Mouse (Mus musculus) heart, embryonic 12.5 days (tissue): Measurements from ENCODE around the gene Tm9sf2. TPM values are rescaled to one million over a fixed set of nuclear protein-coding genes. Genes with fewer than 3 reads are reported as not detected.

ENCODE experiments used
- ATAC-seq: fragments of 200-750 bp; cut with Nextera tagmentation; 2 replicates; pipeline ENCODE4 v1.8.0; 2017; ENCODE audit warnings: moderate TSS enrichment, moderate library complexity; ENCODE audit not compliant: insufficient number of reproducible peaks, low FRiP score
- H3K27ac ChIP-seq: fragments of 300-500 bp; sonication (generic); 2 replicates; pipeline ENCODE4 v1.5.1; 2016; ENCODE audit warnings: mild to moderate bottlenecking, moderate library complexity; ENCODE audit not compliant: poor library complexity, severe bottlenecking
- H3K27me3 ChIP-seq: fragments of 300-500 bp; sonication (generic); replicated peaks from 2 replicates; pipeline ENCODE4 v1.6.1; 2016; ENCODE audit warnings: mild to moderate bottlenecking, moderate library complexity
- H3K36me3 ChIP-seq: fragments of 300-500 bp; sonication (generic); 2 replicates; pipeline ENCODE4 v1.6.1; 2016; ENCODE audit warnings: mild to moderate bottlenecking, moderate library complexity
- H3K4me1 ChIP-seq: fragments of 300-500 bp; sonication (generic); replicated peaks from 2 replicates; pipeline ENCODE4 v1.6.1; 2016; ENCODE audit warnings: mild to moderate bottlenecking
- H3K4me2 ChIP-seq: fragments of 300-500 bp; sonication (generic); 2 replicates; pipeline ENCODE4 v1.6.1; 2016; ENCODE audit warnings: mild to moderate bottlenecking, moderate library complexity
- H3K4me3 ChIP-seq: fragments of 300-500 bp; sonication (generic); 2 replicates; pipeline ENCODE4 v1.5.1; 2016; ENCODE audit warnings: mild to moderate bottlenecking
- H3K9ac ChIP-seq: fragments of 300-500 bp; sonication (generic); 2 replicates; pipeline ENCODE4 v1.6.1; 2016; ENCODE audit warnings: mild to moderate bottlenecking, moderate library complexity
- H3K9me3 ChIP-seq: fragments of 300-500 bp; sonication (generic); replicated peaks from 2 replicates; pipeline ENCODE4 v1.6.1; 2016; ENCODE audit warnings: mild to moderate bottlenecking, moderate library complexity
- WGBS: fragments of 180-500 bp; shearing (Covaris S2); methylation state at CpG from one replicate; pipeline ENCODE4 v1.1.7; 2016; 5-methylcytosine and 5-hydroxymethylcytosine counted together
- polyA plus RNA-seq: library from polyadenylated mRNA; unstranded; fragments of >200 nt; fragmentation: Nextera tagmentation; extraction: Ambion mirVana; gene quantifications from 2 replicates; pipeline ENCODE4 v1.2.1, GENCODE M21; 2016

Gene Tm9sf2
- polyA plus RNA-seq, 1 experiment from 2014 or later: 144 TPM

DNA sequence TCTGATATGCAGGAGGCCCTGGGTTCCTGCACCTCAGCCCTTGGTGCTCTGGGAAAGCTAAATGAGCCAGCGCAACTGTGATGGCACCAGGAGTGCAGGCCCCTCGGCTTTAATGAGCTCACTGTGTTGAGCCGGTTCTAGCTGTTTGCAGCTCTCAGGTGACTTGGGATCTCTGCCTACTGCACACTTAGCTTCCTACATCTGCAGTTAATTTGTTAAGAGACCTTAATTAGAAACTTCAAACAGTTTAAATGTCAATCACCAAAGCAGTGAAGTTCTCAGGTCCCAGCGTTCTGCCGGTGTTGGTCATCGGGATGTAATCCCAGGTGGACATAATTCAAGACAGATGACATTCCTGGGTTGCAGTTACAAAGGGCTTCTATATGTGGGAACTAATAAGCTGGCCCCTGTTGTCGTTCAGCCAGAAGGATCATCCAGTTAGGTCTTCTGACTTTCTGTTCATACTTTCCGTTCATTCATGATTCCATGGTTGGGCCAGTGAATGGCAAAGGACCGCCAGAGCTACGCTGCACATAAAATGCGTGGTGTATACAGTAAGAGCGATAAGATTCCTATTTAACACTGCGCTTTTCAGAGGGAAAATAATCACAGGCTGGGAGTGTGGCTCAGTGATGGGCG is 93.5 kb downstream of the Tm9sf2 start:
- H3K36me3 ChIP-seq: no peaks in the 10 kb centered on the region
- no peak overlapping the region for H3K27ac ChIP-seq
- ATAC-seq: no peak
- no peaks in the 10 kb centered on the region for H3K4me1 ChIP-seq
- H3K27me3 ChIP-seq: no peaks in the 10 kb centered on the region
- no peak overlapping the region for H3K4me2 ChIP-seq
- no peak overlapping the region for H3K9ac ChIP-seq
- peaks cover 11% of the 10 kb centered on the region for H3K9me3 ChIP-seq
- no peak overlapping the region for H3K4me3 ChIP-seq
- WGBS: 77% methylated on average over 14 of the region's 14 CpGs

DNA sequence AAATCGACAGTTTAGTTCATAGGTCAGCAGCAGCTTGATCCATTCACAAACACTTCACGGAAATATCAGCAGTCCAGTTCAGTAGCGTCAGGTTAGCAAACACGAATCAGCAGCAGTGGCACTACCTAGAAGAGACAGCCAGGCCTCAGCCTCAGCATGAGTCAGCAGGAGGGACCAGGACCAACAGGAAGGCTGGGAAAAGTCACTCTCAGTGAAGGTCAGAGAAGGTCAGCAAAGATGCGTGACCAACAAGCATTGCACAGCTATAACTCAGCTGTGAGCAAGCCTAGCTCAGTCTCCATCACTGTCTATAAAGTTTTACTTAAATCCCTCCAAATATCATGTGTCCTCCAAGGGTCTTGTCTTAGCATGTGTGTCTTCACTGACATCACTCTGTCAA is 102.3 kb downstream of the Tm9sf2 start:
- H3K36me3 ChIP-seq: no peaks in the 10 kb centered on the region
- H3K4me2 ChIP-seq: no peak overlapping the region
- 0 out of 2 replicates have a peak, but pooled peaks cover 5% of the 10 kb centered on the region for H3K9me3 ChIP-seq
- no peak overlapping the region for H3K4me3 ChIP-seq
- no peaks in the 10 kb centered on the region for H3K4me1 ChIP-seq
- ATAC-seq: no peak
- no peak overlapping the region for H3K9ac ChIP-seq
- whole genome bisulfite sequencing: 75% methylated on average over 5 of the region's 5 CpGs
- no peaks in the 10 kb centered on the region for H3K27me3 ChIP-seq
- H3K27ac ChIP-seq: no peak overlapping the region

Other genes starting within 250 kb of the Tm9sf2 start
- 56.9 and 63.3 TPM in 2 replicates for gene Ubac2, start 228.4 kb upstream of the Tm9sf2 start, polyA plus RNA-seq
- 0.17 and 0.29 TPM in 2 replicates for gene Gpr18, start 191.3 kb upstream of the Tm9sf2 start, polyA plus RNA-seq
- 1.6 and 1.7 TPM in 2 replicates for gene Gpr183, start 141.8 kb upstream of the Tm9sf2 start, polyA plus RNA-seq
- gene Timm8a2, start 72.4 kb upstream of the Tm9sf2 start, polyA plus RNA-seq: not detected in 2 replicates
- gene Clybl, start 74.7 kb downstream of the Tm9sf2 start, polyA plus RNA-seq: 70.3 and 72.8 TPM in 2 replicates